Mouse (Mus musculus): Measurements from ENCODE around the gene Hivep1.

The Hivep1 gene

GRCm38 (mm10) chr13:42112071-42112470, 60.2 kb downstream of the Hivep1 start:
- DNase-seq (ENCODE audit: low read depth, low spot score): no peak

GRCm38 (mm10) chr13:42112748-42113147, 60.9 kb downstream of the Hivep1 start:
- no peak for DNase-seq (ENCODE audit: low read depth, low spot score)

DNA sequence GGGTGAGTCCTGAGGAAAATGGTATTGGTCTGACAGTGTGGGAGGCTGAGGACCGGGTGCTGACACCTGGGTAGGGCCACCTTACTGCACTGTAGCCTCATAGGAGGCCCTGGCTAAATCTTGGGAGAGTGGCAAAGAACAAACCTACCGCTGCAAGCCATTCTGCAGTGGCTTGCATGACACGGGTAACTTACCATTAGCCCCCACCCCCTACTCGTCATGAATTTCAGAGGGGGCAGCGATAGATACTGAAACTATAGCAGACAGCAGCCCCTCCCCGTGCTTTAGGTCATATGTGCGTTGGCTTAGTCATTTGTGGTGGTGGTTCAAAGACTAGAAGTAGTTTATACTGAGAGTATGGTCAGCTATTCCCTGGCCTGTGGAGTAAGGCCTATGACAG, 61.8 kb downstream of the Hivep1 start:
- DNase-seq (ENCODE audit: low read depth, low spot score): no peak

GRCm38 (mm10) chr13:42116301-42116700, 64.5 kb downstream of the Hivep1 start:
- no peak for DNase-seq (ENCODE audit: low read depth, low spot score)

DNA sequence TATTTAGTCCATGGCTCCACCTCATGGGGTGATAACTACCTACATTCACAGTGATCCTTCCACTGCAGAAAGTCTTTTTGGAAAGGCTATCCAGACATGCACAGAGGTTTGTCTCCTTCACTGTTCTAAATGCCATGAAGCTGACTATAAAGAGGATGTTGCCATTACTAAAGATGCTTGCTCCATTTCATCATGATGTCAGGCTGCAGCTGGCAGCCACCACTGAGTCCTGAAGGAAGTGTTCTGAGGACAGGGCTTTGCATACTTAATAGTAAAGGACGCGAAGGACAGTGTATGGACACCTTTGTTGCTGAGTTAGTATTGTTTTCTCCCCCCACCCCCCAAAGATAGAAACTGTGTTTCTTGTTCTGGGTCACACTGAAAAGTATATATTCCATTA, 67.2 kb downstream of the Hivep1 start:
- DNase-seq (ENCODE audit: low read depth, low spot score): no peak

- no peak for DNase-seq (ENCODE audit: low read depth, low spot score)
Observed at GRCm38 (mm10) chr13:42121106-42121776, 69.4 kb downstream of the Hivep1 start.

DNA sequence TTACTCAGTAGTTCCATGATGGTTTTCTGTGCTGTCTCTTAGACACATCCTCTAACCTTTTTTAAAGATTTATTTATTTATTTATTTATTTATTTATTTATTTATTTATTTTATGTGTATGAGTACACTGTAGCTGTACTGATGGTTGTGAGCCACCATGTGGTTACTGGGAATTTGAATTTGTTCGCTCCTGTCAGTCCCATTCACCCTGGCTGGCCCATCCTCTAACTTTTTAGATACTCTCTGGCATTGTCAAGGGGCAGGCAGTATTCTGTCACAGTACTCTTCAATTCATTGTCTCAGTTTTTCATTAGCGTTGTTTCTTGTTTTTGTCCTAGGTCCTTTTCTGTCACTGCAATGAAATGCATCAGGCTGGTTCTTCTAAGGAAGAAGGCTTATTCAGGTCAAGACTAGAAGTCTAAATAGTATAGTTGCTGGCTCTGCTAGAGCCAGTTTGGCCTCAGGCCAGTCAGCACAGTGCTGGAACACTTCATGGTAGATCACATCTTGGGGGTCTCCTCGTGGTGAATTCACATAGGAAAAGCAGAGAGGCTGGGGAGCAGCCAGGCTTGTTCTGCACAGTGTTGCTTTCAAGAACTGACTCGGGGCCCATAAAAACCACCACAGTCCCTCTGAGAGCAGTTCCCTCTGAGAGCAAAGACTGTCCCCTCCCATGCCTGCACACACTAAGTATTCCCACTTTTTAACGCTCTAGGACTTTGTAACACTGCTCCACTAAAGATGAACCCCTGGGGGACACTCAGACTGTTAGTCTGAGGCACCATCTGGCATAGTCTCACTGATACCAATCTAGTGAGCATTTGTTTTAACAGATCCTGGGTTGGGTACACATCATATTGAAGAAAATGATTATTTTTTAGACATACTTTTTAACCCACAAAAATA, 70.2 kb downstream of the Hivep1 start:
- no peak for DNase-seq (ENCODE audit: low read depth, low spot score)

- DNase-seq (ENCODE audit: low read depth, low spot score): no peak
Observed at GRCm38 (mm10) chr13:42144627-42145026, 92.8 kb downstream of the Hivep1 start.

GRCm38 (mm10) chr13:42149328-42150071, 97.7 kb downstream of the Hivep1 start:
- DNase-seq (ENCODE audit: low read depth, low spot score): no peak

GRCm38 (mm10) chr13:42150072-42150450, 98.2 kb downstream of the Hivep1 start:
- DNase-seq (ENCODE audit: low read depth, low spot score): no peak

DNA sequence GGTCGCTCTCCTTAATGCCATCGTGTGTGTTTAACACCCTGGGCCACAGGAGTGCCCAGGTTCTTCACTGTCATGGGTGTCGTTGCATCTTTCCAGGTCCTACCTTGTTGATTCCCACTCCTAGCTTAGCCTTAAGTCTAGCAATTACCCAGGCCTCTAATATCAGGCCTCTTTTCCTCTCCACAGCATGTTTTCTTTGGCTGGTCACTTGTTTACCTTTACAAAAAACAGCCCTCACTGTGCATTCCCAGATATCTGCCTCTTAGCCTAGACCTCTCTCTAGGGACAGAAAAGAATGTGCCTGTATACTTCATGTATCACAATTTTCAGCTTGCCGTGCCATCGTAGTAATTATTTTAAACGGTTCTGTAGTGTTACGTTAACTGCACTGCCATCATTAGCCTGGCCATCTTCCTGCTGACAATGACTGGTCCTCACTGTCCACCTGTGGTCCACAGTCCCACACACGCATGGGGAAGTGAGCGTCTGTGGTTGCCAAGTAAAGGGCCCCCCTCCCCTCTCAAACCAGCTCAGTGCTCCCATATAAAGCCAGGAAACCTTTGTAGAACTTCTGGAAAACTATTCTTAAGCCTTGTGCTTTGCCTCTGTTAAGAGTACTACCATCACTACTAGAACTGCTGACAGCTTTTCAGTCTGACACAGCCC, 98.8 kb downstream of the Hivep1 start:
- DNase-seq (ENCODE audit: low read depth, low spot score): no peak

DNA sequence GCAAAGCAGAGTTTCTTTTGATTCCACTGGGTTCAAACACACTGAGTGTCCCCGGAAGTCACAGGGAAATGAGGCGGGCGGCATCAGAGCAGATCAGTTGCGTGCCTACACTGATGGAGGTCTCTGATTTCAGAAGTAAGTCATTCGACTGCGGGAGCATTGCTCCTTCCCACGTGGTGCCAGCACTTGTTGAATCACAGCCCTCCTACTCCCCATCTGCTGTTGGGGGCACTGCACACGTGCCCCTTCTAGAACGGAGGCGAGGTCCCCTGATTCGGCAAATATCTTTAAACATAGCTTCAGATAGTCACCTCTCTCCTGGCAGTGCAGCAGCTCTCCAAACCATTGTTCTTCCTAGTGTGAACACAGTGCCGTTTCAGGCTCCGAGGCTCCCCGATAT, 106.4 kb downstream of the Hivep1 start:
- no peak for DNase-seq (ENCODE audit: low read depth, low spot score)

DNA sequence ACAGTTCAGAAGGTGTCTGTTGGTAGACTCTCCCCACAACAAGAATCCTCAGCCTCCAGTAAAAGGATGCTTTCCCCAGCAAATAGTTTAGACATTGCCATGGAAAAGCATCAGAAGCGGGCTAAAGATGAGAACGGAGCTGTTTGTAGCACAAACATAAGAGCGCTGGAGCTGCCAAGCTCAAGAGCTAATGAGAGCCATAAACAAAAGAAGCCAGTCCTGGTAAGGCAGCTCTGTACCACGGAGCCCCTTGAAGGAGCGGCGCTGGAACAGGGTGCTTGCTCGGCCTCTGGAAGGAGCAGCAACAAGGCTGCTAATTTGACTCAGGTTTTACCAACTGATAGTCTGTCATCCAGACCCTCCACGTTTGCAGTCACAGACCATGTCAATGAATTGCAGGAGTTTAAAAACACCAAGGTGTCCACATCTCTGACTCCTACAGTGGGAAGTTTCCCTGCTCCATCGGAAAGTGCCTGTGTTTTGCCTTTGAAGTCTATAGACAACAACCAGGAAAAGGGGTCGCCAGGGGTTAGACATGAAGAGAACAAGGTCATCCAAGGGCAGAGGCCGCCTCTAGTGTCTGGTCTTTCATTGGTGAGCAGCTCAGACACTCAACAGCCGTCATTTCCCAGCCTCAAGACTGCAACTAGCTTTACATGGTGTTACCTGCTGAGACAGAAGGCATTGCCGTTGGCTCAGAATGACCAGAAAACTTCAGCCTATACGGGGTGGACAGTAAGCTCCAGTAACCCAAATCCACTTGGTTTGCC, 107.8 kb downstream of the Hivep1 start:
- no peak for DNase-seq (ENCODE audit: low read depth, low spot score)

DNA sequence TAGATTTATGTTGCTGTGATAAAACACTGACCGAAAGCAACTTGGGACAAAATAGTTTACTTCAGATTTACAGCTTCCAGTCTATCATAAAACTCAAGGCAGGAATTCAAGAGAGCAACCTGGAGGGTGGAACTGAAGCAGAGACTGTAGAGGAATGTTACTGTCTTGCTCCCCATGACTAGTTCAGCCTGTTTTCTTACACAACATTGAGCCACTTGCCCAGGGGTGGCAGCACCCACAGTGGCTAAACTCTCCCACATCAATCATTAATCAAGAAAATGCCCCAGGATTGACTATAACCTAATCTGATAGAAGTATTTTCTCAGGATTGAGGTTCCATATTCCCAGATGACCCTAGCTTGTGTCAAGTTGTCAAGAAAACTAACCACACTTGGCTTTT, 119.0 kb downstream of the Hivep1 start:
- no peak for DNase-seq (ENCODE audit: low read depth, low spot score)

DNA sequence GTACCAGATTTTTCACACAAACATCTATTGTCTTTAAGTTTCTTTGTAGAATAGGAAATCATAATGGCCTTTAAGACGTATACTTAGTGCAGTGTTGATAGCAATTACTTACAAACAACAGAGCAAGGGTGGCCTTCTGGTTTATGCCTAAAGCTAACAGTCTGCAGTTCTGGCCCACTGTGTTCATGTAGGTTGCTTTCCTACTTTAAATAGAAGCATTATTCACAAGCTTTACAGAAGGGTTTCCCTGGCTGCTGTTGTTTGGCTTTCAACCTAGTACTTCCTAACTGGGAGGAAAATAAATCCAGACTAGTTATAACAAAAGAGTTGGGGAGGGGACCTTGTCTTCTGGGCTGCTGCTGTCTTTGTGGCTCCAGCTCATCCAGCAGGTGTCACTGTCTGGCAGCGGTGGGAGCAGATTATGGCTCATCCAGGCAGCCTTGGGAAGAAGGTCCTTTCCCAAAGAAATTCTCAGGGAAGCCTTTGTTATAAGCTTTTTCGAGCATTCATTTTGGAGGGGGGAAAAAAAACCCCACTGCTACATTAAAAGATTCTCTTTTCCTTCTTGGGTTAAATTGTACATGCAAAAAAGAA, 123.1 kb downstream of the Hivep1 start:
- no peak for DNase-seq (ENCODE audit: low read depth, low spot score)

DNA sequence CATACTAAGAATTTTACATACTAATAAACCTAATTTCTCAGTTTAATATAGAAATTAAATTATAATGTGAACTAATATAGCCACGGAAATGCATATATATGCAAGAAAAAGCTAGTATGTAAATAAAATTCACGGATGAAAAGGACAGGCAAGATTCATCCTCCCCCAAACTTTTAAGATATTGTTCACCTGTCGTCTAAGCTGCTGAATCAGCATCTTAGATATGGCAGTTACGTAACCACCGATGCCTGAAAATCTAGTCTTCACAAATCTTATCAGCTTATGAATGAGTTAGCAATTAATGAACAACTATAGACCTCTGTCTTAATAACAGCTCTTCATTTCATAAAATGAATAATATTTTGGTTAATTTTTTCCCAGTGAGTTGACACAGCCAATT, 130.8 kb downstream of the Hivep1 start:
- DNase-seq (ENCODE audit: low read depth, low spot score): no peak

DNA sequence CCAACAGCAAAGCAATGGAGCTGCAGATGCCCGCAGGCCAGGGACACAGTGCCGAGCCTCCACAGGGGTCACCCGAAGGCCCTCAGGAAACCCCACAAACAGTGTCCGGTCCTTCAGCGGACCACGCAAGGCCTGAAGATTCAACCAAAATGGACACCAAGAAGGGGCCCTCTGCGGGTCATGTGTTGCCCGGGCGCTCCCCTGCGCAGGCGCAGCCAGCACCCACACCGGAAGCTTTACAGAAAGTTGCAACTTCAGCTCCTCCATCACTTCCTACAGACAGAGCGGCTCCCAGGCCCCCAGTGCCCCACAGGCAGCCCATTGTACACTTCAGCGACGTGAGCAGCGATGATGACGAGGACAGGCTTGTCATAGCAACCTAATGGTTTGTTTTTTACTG, 132.3 kb downstream of the Hivep1 start:
- no peak for DNase-seq (ENCODE audit: low read depth, low spot score)

DNA sequence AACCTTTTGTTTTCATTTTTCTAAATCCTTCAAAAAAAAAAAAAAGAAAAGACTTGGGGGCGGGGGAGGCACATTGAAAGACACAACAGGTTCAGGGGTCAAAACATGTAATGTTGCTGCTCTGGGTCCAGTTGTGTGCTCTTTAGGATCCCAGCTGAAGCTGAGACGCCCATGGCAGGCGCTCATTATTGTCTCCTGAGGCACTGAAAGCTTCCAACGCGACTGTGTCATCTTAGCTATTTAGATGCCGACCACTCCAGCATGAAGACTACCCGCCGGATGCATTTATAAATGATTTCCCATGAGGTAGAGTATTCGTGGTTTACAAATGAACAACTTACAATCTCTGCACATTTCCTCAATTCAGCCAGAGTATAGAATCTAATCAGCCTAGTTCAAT, 141.2 kb downstream of the Hivep1 start:
- no peak for DNase-seq (ENCODE audit: low read depth, low spot score)

DNA sequence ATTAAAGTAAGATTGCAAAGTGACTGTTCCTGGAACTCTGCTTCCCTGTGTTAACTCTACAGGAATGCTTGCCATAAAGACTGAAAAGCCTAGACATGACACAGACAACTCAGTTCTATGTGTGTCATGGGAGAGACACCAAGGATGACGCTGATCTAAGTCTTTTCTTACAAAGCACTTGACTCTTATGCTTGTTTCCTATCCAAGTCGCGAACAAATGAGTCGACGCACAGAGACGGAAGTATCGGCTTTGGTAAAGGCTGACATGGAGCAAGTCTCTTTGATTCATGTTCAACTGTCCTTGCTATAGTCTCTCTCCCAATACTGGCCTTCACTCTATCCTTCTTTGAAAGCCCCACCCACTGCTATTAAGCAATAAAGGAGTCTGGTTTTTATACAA, 143.8 kb downstream of the Hivep1 start:
- no peak for DNase-seq (ENCODE audit: low read depth, low spot score)

DNA sequence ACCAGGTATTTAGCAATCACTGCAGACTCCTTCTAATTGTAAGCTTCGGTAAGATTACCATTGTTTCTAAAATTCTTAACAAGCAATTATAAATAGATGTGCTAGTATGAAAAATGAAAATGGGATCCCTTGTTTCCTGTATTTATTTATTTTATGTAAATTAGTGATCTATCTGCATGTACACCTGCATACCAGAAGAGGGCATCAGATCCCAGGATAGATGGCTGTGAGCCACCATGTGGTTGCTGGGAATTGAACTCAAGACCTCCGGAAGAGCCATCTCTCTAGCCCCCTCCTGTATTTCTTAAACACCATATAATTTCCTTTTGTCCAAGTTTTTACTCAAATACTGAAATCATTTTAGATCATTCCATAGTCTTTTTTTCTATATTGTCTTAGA, 145.8 kb downstream of the Hivep1 start:
- DNase-seq (ENCODE audit: low read depth, low spot score): no peak

- DNase-seq (ENCODE audit: low read depth, low spot score): no peak
Observed at GRCm38 (mm10) chr13:42213556-42213955, 161.7 kb downstream of the Hivep1 start.

Data from skeletal muscle tissue, adult 2 months (tissue).